Comparison of ENCODE assay signal across 8 mouse cellular contexts in genomic region chr14:42055451-42055850, GRCm38 (mm10).
DNase-seq lines count a peak whose midpoint lies in the region; TF ChIP-seq lines count a peak whose summit lies in the region.
"Not testable (repeated sequence)": the region's sequence is repeated elsewhere in the genome, so short reads cannot be mapped to it uniquely, and the experiment has no call there.

No protein-coding gene starts in this region.

- H3K27ac ChIP-seq in ES-E14 (ENCODE audit: insufficient read depth, low read depth, low read length, poor library complexity, severe bottlenecking); gastrocnemius, adult 2 months; heart, adult 2 months: not testable (repeated sequence)

- intact Hi-C loops in gastrocnemius, adult 2 months (cut with DNase I); heart, adult 2 months (cut with DNase I): not testable (repeated sequence)

- WGBS in heart, adult 2 months, result 46% methylated on average over 10 of the region's 13 CpGs

- H3K4me1 ChIP-seq in ES-E14 (ENCODE audit: control insufficient read depth in 2 of 2, insufficient read depth in 2 of 2, low read length in 2 of 2, poor library complexity in 1 of 2); heart, adult 2 months (ENCODE audit: control insufficient read depth, insufficient read depth, low read length): not testable (repeated sequence)

- not testable (repeated sequence) for H3K9me3 ChIP-seq in ES-E14 (ENCODE audit: control insufficient read depth, insufficient read depth, low read depth, low read length)

- H3K27me3 ChIP-seq in heart, adult 2 months (ENCODE audit: control insufficient read depth, insufficient read depth, low read length), result not testable (repeated sequence)

- not testable (repeated sequence) for H3K9ac ChIP-seq in ES-E14 (ENCODE audit: insufficient read depth, low read depth, low read length, poor library complexity, severe bottlenecking); heart, adult 2 months (ENCODE audit: low read depth, low read length)

- not testable (repeated sequence) for TF ChIP-seq EP300 in heart, adult 2 months (IDR thresholded peaks at IDR 0.05; ENCODE audit: insufficient read depth, low read depth, low read length)

- not testable (repeated sequence) for TF ChIP-seq POLR2A in heart, adult 2 months (IDR thresholded peaks at IDR 0.05; ENCODE audit: insufficient read depth, low read depth, low read length)

- not testable (repeated sequence) for DNase-seq in ES-E14 (ENCODE audit: low read depth, low spot score)
- DNase-seq in gastrocnemius, adult 2 months, result peak; percentile 3
- DNase-seq in heart, adult 2 months, result peak; percentile 2 to 14
- DNase-seq in layer of hippocampus, postnatal 25 days (ENCODE audit: extremely low spot score in 1 of 2, low spot score in 1 of 2), result peak; percentile 1 to 3
- DNase-seq in ovary, postnatal 36 days (ENCODE audit: low spot score), result peak; percentile 1
- peak; percentile 23 for DNase-seq in testis, postnatal 10 days (ENCODE audit: low spot score)
- peak; percentile 0 for DNase-seq in thymus, postnatal 25 days
- peak; percentile 16 to 55 for DNase-seq in urinary bladder, postnatal 4 days (ENCODE audit: low spot score in 2 of 2)

- not testable (repeated sequence) for H3K79me2 ChIP-seq in heart, adult 2 months (replicated peaks; ENCODE audit: control insufficient read depth, insufficient read depth, low read length)

- not testable (repeated sequence) for H3K36me3 ChIP-seq in ES-E14 (ENCODE audit: control insufficient read depth, insufficient read depth, low read length, poor library complexity, severe bottlenecking); heart, adult 2 months (ENCODE audit: control insufficient read depth, insufficient read depth, low read length)

- peak overlapping the region; percentile 30 to 46; a peak in 2 of 4 replicates for H3K4me3 ChIP-seq in ES-E14 (ENCODE audit: insufficient read depth in 1 of 2, low read depth in 1 of 2, low read length in 2 of 2, poor library complexity in 1 of 2, severe bottlenecking in 1 of 2)
- H3K4me3 ChIP-seq in gastrocnemius, adult 2 months; heart, adult 2 months: not testable (repeated sequence)

- in situ Hi-C loops in ES-E14 (cut with MboI; ENCODE audit: low sequenced_read_pairs in 2 of 2, unreplicated experiment in 2 of 2), result not testable (repeated sequence)

- not testable (repeated sequence) for TF ChIP-seq CTCF in gastrocnemius, adult 2 months (IDR thresholded peaks at IDR 0.05); heart, adult 2 months (IDR thresholded peaks at IDR 0.05)
